Comparison of ENCODE assay signal across 7 mouse cellular contexts in genomic region chr13:74769871-74770270, GRCm38 (mm10). TPM values are rescaled to one million over a fixed set of nuclear protein-coding genes. Genes with fewer than 3 reads are reported as not detected.
DNase-seq lines count a peak whose midpoint lies in the region; ATAC-seq and TF ChIP-seq lines count a peak whose summit lies in the region.

No protein-coding gene starts in this region.

- peak overlapping the region; percentile 65 to 73 for H3K4me3 ChIP-seq in ES-E14 (ENCODE audit: insufficient read depth in 1 of 2, low read depth in 1 of 2, low read length in 2 of 2, poor library complexity in 1 of 2, severe bottlenecking in 1 of 2)
- H3K4me3 ChIP-seq in intestine, embryonic 14.5 days (ENCODE audit: low read depth, low read length), result peak overlapping the region; percentile 52

- no peaks in the 10 kb centered on the region for H3K4me1 ChIP-seq in ES-E14 (ENCODE audit: control insufficient read depth in 2 of 2, insufficient read depth in 2 of 2, low read length in 2 of 2, poor library complexity in 1 of 2)
- H3K4me1 ChIP-seq in intestine, embryonic 14.5 days (replicated peaks; ENCODE audit: control insufficient read depth, insufficient read depth, low read length), result no peaks in the 10 kb centered on the region

- no peak overlapping the region; the same call in 1 of the 2 replicates for H3K27ac ChIP-seq in ES-E14 (ENCODE audit: insufficient read depth, low read depth, low read length, poor library complexity, severe bottlenecking)
- peak overlapping the region; percentile 80 for H3K27ac ChIP-seq in intestine, embryonic 14.5 days (ENCODE audit: low read depth)

- H3K9ac ChIP-seq in ES-E14 (ENCODE audit: insufficient read depth, low read depth, low read length, poor library complexity, severe bottlenecking), result peak overlapping the region; percentile 41; the same call in 1 of the 2 replicates
- peak overlapping the region; percentile 59 for H3K9ac ChIP-seq in intestine, embryonic 14.5 days (ENCODE audit: low read length)

- peak; percentile 79 for DNase-seq in CD4-positive, CD25-positive, alpha-beta regulatory T cell, adult 2 months (ENCODE audit: low read depth, low spot score)
- DNase-seq in ES-E14 (ENCODE audit: low read depth, low spot score), result no peak
- peak; percentile 11 for DNase-seq in fat pad, adult 2 months (ENCODE audit: extremely low read depth, low read depth, low spot score)
- DNase-seq in intestine, embryonic 14.5 days (ENCODE audit: low spot score), result no peak
- DNase-seq in thymus, postnatal 36 days, result peak; percentile 7 to 11
- DNase-seq in layer of hippocampus, adult 9-10 months (ENCODE audit: low spot score), result no peak

- WGBS in intestine, embryonic 14.5 days, result 8% methylated on average over 8 of the region's 8 CpGs

- ATAC-seq in intestine, embryonic 14.5 days (replicated peaks; ENCODE audit: low FRiP score, low TSS enrichment, low read depth), result peak; percentile 61; the same call in 1 of the 2 replicates
- ATAC-seq in megakaryocyte, adult 5-6 weeks (ENCODE audit: poor library complexity, severe bottlenecking), result peak; percentile 34

- no peaks in the 10 kb centered on the region for H3K36me3 ChIP-seq in ES-E14 (ENCODE audit: control insufficient read depth, insufficient read depth, low read length, poor library complexity, severe bottlenecking)
- no peaks in the 10 kb centered on the region for H3K36me3 ChIP-seq in intestine, embryonic 14.5 days (ENCODE audit: control insufficient read depth, insufficient read depth, low read length)

- H3K27me3 ChIP-seq in intestine, embryonic 14.5 days (replicated peaks; ENCODE audit: control insufficient read depth, insufficient read depth, low read length), result no peaks in the 10 kb centered on the region

- no peaks in the 10 kb centered on the region for H3K9me3 ChIP-seq in ES-E14 (ENCODE audit: control insufficient read depth, insufficient read depth, low read depth, low read length)
- no peaks in the 10 kb centered on the region for H3K9me3 ChIP-seq in intestine, embryonic 14.5 days (ENCODE audit: control insufficient read depth, low read length)

- in situ Hi-C loops in ES-E14 (cut with MboI; ENCODE audit: low sequenced_read_pairs in 2 of 2, unreplicated experiment in 2 of 2), result no loop called here

- peak overlapping the region; percentile 66 for H3K4me2 ChIP-seq in intestine, embryonic 14.5 days (ENCODE audit: low read length)

TF ChIP-seq in ES-E14, 5 proteins besides CTCF, POLR2A, EP300 and RAD21:
- TF ChIP-seq CHD2 (IDR thresholded peaks at IDR 0.05; ENCODE audit: low read depth, low read length) (no peak), ZC3H11A (IDR thresholded peaks at IDR 0.05; ENCODE audit: borderline replicate concordance, low read depth, low read length) (no peak), ZNF384 (IDR thresholded peaks at IDR 0.05; ENCODE audit: low read depth, low read length) (no peak), HCFC1 (IDR thresholded peaks at IDR 0.05; ENCODE audit: borderline replicate concordance, insufficient read depth, low read length) (no peak)

RNA-seq across cellular contexts. Expression of gene Cast, which starts 38.7 kb away (rescaled TPM):
- total RNA-seq in ES-E14 (2012; rRNA removed), result 14.7 and 21.2 TPM in 2 replicates
- polyA plus RNA-seq in intestine, embryonic 14.5 days (2014; fragmentation: Nextera tagmentation; extraction: Ambion mirVana), result 26.5 and 28.4 TPM in 2 replicates
- 122 and 125 TPM in 2 replicates for total RNA-seq in megakaryocyte, adult 5-6 weeks (2015)
- total RNA-seq in megakaryocyte, adult 5-6 weeks (2017), result 223 and 224 TPM in 2 replicates

Comparison
In these comparisons a context has a peak if more than half of its experiments do, and no peak if none do; other contexts are left out.
1. DNase-seq: peak in CD4-positive, CD25-positive, alpha-beta regulatory T cell, adult 2 months (single experiment), fat pad, adult 2 months (single experiment) and thymus, postnatal 36 days (2 of 2); none in ES-E14 (single experiment), intestine, embryonic 14.5 days (single experiment) and layer of hippocampus, adult 9-10 months (single experiment).